Mouse (Mus musculus) embryonic facial prominence, embryonic 10.5 days (tissue): Measurements from ENCODE around the gene Sema3a. TPM values are rescaled to one million over a fixed set of nuclear protein-coding genes. Genes with fewer than 3 reads are reported as not detected.
A peak's percentile ranks its signal among the peaks of the same experiment; 100 is the strongest.

Experiments
- DNase-seq: peaks from one replicate; pipeline ENCODE4 v3.0.0-alpha.2; 2017; ENCODE audit warnings: low spot score
- H3K27ac ChIP-seq: fragments of 300-500 bp; sonication (generic); replicated peaks from 2 replicates; pipeline ENCODE4 v1.5.1; 2016; ENCODE audit warnings: mild to moderate bottlenecking
- H3K27me3 ChIP-seq: fragments of 300-500 bp; sonication (generic); replicated peaks from 2 replicates; pipeline ENCODE4 v1.6.1; 2016; ENCODE audit warnings: low read depth, mild to moderate bottlenecking; ENCODE audit not compliant: poor library complexity, severe bottlenecking
- H3K36me3 ChIP-seq: fragments of 300-500 bp; sonication (generic); replicated peaks from 2 replicates; pipeline ENCODE4 v1.6.1; 2016; ENCODE audit warnings: mild to moderate bottlenecking, moderate library complexity
- H3K4me1 ChIP-seq: fragments of 300-500 bp; sonication (generic); 2 replicates; pipeline ENCODE4 v1.6.1; 2016
- H3K4me3 ChIP-seq: fragments of 300-500 bp; sonication (generic); 2 replicates; pipeline ENCODE4 v1.5.1; 2016; ENCODE audit warnings: mild to moderate bottlenecking, moderate library complexity
- H3K9me3 ChIP-seq: fragments of 300-500 bp; sonication (generic); 2 replicates; pipeline ENCODE4 v1.6.1; 2016; ENCODE audit warnings: mild to moderate bottlenecking
- WGBS: fragments of 180-500 bp; shearing (Covaris S2); methylation state at CpG from one replicate; pipeline ENCODE4 v1.1.7; 2016; 5-methylcytosine and 5-hydroxymethylcytosine counted together
- polyA plus RNA-seq: library from polyadenylated mRNA; unstranded; fragments of >200 nt; fragmentation: Nextera tagmentation; extraction: Ambion mirVana; gene quantifications from 2 replicates; pipeline ENCODE4 v1.2.1, GENCODE M21; 2016

Sema3a gene
- polyA plus RNA-seq, 1 experiment from 2014 or later = 49.6 TPM

DNA sequence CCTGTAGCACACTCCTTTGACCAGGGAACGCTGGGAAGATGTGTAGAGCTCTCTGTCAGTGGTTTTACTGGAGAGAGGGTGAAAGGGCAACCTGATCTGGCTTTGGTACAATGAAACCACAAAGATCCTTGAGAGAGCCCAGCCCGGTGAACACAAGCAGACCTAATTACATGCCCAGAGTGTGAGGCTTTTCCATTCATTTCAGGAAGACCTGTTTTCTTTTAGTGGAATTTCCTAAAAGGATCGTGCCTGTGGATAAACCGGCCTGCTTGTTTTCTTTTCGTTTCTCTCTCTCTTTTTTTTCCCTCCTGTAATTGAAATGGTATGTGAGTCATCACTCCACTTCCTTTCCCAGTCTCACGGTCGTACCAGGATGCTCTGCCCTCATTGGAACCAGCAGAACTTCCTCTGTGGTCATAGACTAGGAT is 401.8 kb downstream of the Sema3a start:
- H3K4me3 ChIP-seq = no peak overlapping the region
- peak; percentile 56 for DNase-seq
- WGBS = 4% methylated on average over 7 of the region's 7 CpGs
- H3K36me3 ChIP-seq = peaks cover 7% of the 10 kb centered on the region
- H3K4me1 ChIP-seq = peaks cover 35% of the 10 kb centered on the region
- peaks cover 1% of the 10 kb centered on the region; the same call in 1 of the 2 replicates for H3K27me3 ChIP-seq
- H3K9me3 ChIP-seq = no peaks in the 10 kb centered on the region
- peak overlapping the region; percentile 73 for H3K27ac ChIP-seq

DNA sequence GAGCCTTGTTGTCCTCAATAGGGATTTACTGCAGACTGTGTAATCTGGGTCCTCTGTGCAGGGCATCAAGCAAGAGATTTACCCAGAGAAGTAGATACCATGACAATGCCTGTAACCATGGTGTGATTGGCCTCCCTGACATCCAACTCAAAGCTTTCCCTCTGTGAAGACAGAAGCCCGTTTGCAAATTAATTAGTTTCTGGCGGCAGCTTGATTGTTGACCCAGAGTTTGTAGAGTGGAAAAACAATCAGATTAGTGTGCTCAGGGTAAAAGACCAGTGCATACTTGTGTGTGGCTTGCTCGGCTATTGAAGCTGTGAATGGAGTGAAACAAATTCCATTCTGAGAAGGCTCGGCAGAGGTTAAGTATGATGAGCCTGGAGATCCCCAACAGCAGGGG is 404.0 kb downstream of the Sema3a start:
- no peak overlapping the region for H3K4me3 ChIP-seq
- no peaks in the 10 kb centered on the region for H3K9me3 ChIP-seq
- DNase-seq = peak; percentile 24
- peaks cover 11% of the 10 kb centered on the region for H3K27me3 ChIP-seq
- 7% methylated on average over 4 of the region's 4 CpGs for WGBS
- H3K4me1 ChIP-seq = peaks cover 35% of the 10 kb centered on the region
- H3K27ac ChIP-seq = no peak overlapping the region
- no peaks in the 10 kb centered on the region for H3K36me3 ChIP-seq

DNA sequence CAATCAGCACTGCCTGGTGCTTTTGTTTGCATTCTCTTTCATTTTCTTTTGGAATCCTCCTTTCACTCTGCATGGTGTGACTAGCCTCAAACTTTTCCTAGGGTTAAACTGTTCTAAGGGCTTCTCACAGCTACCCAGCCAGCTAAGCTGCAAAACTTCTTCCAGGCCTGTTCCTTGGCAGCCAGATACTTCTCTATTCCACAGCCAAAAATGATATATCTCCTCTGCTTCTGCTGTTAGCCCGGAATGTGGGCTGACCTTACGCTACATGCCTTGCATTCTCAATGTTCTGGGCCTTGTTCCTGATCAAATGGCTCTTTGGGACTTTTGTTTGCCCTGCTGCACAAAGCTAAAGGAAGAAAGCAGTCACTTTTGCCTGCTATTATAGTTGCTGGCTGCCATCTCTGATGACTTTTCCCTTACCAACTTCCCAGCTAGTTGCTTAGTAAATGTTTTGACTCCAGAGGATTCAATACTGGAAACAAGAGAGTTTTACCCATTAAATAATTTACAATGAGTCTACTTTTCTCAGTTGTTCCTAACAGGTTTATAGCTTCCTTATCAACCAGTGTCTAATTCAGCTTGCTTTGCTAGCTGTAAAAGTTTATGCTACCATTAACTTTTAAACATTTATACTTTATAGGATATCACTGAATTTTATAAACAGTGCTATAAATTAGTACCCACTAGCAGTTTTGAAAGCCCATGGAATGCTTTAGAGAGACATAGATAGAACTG is 422.4 kb downstream of the Sema3a start:
- 44% methylated on average over 2 of the region's 2 CpGs for WGBS
- no peak for DNase-seq
- no peaks in the 10 kb centered on the region for H3K27me3 ChIP-seq

DNA sequence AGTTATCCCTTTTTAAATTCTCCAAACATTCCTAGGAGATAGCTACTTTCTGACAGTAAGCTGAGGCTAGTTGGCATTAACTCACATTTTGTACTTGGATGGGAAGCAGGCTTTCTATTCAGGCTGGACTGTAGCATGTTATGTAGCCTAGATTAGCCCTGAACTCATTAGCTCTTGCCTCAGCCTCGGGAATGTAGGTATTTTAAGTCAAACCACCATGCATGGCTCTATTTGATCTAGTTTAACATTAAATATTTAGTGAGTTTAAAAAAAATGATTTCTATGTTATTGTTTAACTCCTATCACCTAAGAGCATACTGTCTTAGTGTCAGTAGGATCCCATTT is 423.0 kb downstream of the Sema3a start:
- DNase-seq = no peak
- Histone ChIP-seq H3K4me1 (peaks cover 13% of the 10 kb centered on the region), H3K27me3 (no peaks in the 10 kb centered on the region), H3K27ac (no peak overlapping the region), H3K9me3 (peaks cover 4% of the 10 kb centered on the region; the same call in 1 of the 2 replicates), H3K36me3 (peaks cover 11% of the 10 kb centered on the region; the same call in 1 of the 2 replicates), H3K4me3 (no peak overlapping the region)
- WGBS = 68% methylated on average over 1 of the region's 1 CpGs

More for the DNA sequence above, 422.4 kb downstream of the Sema3a start:
- Histone ChIP-seq H3K36me3 (peaks cover 11% of the 10 kb centered on the region; the same call in 1 of the 2 replicates), H3K4me3 (no peak overlapping the region), H3K27ac (peak overlapping the region; percentile 30; the same call in 1 of the 2 replicates), H3K4me1 (peaks cover 13% of the 10 kb centered on the region), H3K9me3 (peaks cover 4% of the 10 kb centered on the region; the same call in 1 of the 2 replicates)

DNA sequence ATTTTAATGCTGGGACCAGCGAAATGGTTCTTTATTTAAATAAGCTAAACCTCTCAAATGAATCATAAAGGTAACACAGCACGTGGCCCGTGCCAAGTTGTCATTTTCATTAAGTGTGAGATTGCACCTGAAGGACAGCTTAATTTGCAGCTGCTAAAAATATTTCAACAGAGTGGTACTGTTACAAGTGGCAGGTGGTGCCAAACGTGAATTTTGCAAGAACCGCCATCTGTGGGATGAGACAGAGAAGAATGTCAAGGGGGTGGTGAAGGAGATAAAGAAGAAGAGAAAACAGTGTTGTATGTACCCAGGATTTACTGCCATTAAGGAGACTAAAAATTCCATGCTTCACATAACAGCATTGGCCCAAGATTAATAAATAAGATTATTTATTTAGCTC is 423.9 kb downstream of the Sema3a start:
- Histone ChIP-seq H3K27ac (no peak overlapping the region), H3K4me1 (peaks cover 13% of the 10 kb centered on the region), H3K9me3 (peaks cover 4% of the 10 kb centered on the region; the same call in 1 of the 2 replicates), H3K36me3 (peaks cover 11% of the 10 kb centered on the region; the same call in 1 of the 2 replicates), H3K27me3 (no peaks in the 10 kb centered on the region), H3K4me3 (no peak overlapping the region)
- WGBS = 86% methylated on average over 5 of the region's 5 CpGs
- no peak for DNase-seq

DNA sequence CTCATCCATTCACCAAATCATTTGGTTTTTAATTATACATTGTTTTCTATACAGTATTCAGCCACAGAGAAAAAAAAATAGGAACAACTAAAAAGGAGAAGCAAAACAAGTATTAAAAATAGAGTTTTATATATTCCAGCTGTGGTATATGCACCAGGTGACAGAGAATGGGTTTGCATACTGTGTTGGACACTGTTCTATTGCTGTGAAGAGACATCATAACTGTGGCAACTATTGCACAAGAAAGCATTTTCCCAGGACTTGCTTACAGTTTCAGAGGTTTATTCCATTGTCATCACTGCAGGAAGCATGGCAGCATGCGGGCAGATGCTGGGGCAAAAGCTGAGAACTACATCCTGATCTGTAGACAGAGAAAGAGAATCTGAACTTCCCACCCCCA is 425.7 kb downstream of the Sema3a start:
- H3K4me1 ChIP-seq = peaks cover 13% of the 10 kb centered on the region
- peaks cover 11% of the 10 kb centered on the region; the same call in 1 of the 2 replicates for H3K36me3 ChIP-seq
- no peaks in the 10 kb centered on the region for H3K27me3 ChIP-seq
- peaks cover 4% of the 10 kb centered on the region; the same call in 1 of the 2 replicates for H3K9me3 ChIP-seq
- DNase-seq = no peak
- H3K4me3 ChIP-seq = no peak overlapping the region
- H3K27ac ChIP-seq = no peak overlapping the region
- WGBS = 88% methylated on average over 1 of the region's 1 CpGs

DNA sequence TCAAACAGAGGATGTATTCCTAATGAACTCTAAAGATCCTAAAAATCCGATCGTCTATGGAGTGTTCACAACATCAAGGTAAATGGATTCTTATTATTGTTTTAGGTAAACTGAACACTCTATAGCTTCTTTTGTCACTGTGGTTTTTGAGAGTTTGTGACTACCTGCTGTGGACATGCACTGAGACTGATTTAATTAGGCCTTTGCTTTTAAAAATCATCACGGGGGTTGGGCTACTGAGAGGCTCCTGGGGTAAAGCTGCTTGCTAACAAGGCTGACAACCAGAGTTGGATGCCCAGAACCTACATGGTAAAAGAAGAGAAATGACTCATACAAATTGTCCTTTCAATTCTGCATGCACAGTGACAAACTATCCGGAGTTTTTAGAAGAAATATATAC is 432.0 kb downstream of the Sema3a start:
- no peaks in the 10 kb centered on the region for H3K4me1 ChIP-seq
- no peaks in the 10 kb centered on the region for H3K27me3 ChIP-seq
- no peak for DNase-seq
- no peaks in the 10 kb centered on the region for H3K9me3 ChIP-seq
- WGBS = 53% methylated on average over 4 of the region's 4 CpGs
- H3K27ac ChIP-seq = no peak overlapping the region
- H3K36me3 ChIP-seq = peaks cover 10% of the 10 kb centered on the region
- H3K4me3 ChIP-seq = no peak overlapping the region

DNA sequence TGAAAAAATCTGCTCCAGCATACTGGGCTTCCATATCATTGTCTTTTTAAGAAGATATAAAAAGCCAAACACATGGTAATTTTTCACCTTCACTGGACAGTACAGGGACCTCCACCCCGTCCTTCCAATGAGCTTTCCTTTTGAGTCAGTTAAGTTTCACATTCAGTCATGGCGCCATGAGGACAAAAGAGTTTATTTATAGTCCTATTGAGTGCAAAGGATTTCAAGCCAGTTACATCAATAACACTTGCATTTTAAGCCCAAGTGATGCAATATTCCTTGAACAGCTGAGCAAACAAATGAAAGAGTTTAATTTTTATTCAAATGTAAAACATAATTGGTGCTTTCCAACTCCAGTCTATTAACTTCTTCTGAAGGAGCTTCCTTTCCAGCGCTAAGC is 448.7 kb downstream of the Sema3a start:
- H3K27ac ChIP-seq = no peak overlapping the region
- H3K4me3 ChIP-seq = no peak overlapping the region
- H3K36me3 ChIP-seq = peaks cover 15% of the 10 kb centered on the region
- H3K4me1 ChIP-seq = no peaks in the 10 kb centered on the region
- 88% methylated on average over 3 of the region's 3 CpGs for WGBS
- H3K9me3 ChIP-seq = no peaks in the 10 kb centered on the region
- DNase-seq = no peak
- no peaks in the 10 kb centered on the region for H3K27me3 ChIP-seq

DNA sequence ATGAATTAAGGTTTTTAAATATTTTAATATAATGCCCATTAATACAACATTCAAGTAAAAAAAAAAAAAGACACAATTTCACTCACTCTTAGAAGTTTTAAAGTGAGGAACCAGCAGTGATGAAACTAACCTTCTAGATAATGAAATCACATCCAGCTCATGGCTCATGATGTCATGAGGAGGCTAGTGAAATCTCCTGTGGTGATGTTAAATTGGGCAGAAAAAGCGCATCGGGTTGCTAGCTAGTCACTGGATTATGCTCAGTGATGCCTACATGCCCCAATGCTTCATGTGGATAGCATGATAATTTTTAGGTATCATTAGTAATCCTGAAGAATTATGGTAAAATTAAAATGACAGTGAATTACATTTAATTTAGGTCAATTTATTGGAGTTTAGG is 453.9 kb downstream of the Sema3a start:
- Histone ChIP-seq H3K4me1 (no peaks in the 10 kb centered on the region), H3K4me3 (no peak overlapping the region), H3K9me3 (no peaks in the 10 kb centered on the region), H3K27ac (no peak overlapping the region), H3K36me3 (0 out of 2 replicates have a peak, but pooled peaks cover 2% of the 10 kb centered on the region), H3K27me3 (no peaks in the 10 kb centered on the region)
- no peak for DNase-seq
- WGBS = 71% methylated on average over 2 of the region's 2 CpGs

DNA sequence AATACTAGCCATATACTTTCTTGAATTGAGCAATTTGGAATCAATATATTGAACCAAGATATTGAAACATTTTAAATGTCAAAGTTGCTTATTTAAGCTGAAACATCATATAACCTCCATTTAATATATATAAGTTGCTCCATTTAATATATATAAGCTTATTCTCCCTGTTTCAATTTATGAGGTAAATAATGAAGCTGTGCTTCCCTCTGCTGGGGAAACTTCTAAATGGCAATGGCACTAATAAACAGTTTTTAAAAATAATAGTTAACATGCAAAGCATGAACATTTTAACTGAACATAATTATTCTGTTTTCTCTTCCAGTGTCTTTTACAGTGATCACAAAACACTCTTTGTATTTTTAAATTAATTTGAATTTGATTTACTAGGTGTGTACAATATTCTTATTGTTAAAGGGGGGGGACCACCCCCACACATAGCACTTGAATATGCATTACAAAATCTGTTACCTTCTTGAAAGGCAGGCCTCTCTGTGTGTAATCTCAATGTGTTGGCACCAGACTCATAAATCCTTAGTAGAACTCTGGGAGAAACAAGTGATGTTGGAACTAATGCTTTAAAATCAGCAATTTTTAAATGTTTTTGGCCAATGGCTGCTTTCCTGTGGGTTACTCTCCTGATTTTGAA is 460.5 kb downstream of the Sema3a start:
- H3K27ac ChIP-seq = no peak overlapping the region
- DNase-seq = no peak

DNA sequence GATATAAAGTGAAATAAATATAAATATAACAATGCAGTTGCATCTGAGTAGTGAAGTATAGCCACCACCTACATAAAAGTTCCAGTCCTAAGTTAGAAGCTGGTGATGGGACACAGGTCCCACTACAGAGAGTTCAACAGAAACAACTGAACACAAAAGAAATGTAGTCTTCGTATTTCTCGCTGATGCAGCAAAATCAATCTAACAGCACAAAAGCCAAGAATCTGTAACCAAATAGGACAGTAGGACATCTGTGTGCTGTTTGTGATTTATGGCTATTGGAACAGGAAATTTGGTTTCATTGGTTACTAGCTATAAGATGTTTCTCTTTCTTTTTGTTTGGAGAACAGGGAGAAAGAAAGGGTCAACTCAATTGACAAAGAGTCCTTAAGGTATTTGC is 469.2 kb downstream of the Sema3a start:
- H3K27me3 ChIP-seq = no peaks in the 10 kb centered on the region
- H3K27ac ChIP-seq = no peak overlapping the region
- H3K36me3 ChIP-seq = peaks cover 9% of the 10 kb centered on the region
- H3K4me3 ChIP-seq = no peak overlapping the region
- H3K9me3 ChIP-seq = no peaks in the 10 kb centered on the region
- DNase-seq = no peak
- no peaks in the 10 kb centered on the region for H3K4me1 ChIP-seq
- WGBS = 91% methylated on average over 2 of the region's 2 CpGs

More for the DNA sequence above, 460.5 kb downstream of the Sema3a start:
- no peaks in the 10 kb centered on the region for H3K27me3 ChIP-seq
- 0 out of 2 replicates have a peak, but pooled peaks cover 2% of the 10 kb centered on the region for H3K36me3 ChIP-seq
- H3K4me3 ChIP-seq = no peak overlapping the region
- H3K9me3 ChIP-seq = no peaks in the 10 kb centered on the region
- no peaks in the 10 kb centered on the region for H3K4me1 ChIP-seq

DNA sequence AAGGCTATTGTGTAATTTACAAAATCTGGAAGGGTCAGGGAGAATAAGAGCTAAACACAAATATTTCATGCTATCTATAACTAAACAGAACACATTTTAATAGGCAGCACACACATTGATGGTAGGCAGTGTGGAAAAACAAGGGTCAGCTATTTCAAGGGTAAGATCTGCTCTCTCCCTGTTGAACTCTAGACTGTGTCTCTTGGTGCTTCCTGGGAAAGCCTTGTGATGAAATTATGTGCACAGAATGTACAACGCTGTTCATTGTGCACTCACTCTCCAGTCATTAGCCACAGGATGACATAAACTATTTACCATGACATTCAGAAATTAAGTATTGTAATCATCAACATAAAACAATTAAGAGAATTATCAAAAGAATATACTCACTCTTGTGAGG is 486.4 kb downstream of the Sema3a start:
- H3K4me1 ChIP-seq = no peaks in the 10 kb centered on the region
- H3K27me3 ChIP-seq = no peaks in the 10 kb centered on the region
- no peak overlapping the region for H3K27ac ChIP-seq
- 79% methylated on average over 1 of the region's 1 CpGs for WGBS
- H3K9me3 ChIP-seq = no peaks in the 10 kb centered on the region
- DNase-seq = no peak
- no peaks in the 10 kb centered on the region for H3K36me3 ChIP-seq
- no peak overlapping the region for H3K4me3 ChIP-seq

DNA sequence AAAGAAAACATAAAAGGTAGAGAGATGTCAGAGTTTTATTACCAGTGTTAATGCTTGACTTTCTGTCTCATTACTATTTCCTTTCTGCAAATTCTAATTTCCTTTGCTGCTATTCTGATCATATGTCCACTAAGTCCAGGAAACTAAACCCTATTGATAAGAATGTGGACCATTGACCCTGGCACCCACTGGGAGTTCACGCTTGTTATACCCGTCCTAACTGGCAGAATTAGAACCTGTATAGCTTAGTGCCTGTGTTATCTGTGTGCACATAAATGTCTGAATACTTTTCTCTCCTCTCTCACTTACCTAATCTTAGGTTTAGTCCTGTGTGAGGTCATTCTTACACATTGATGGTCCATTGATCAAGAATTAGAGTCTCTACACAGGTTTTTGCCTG is 486.9 kb downstream of the Sema3a start:
- Histone ChIP-seq H3K4me1 (no peaks in the 10 kb centered on the region), H3K27me3 (no peaks in the 10 kb centered on the region), H3K36me3 (no peaks in the 10 kb centered on the region), H3K27ac (no peak overlapping the region), H3K9me3 (no peaks in the 10 kb centered on the region), H3K4me3 (no peak overlapping the region)
- 72% methylated on average over 2 of the region's 2 CpGs for WGBS
- no peak for DNase-seq
